Mouse (Mus musculus) ES-E14 (cell line): ENCODE data around the gene Bpi.

Experiments used
- CHD2 ChIP-seq: IDR thresholded peaks from 2 replicates; pipeline ENCODE4 v1.6.1; 2014; ENCODE audit warnings: mild to moderate bottlenecking, low read depth, low read length, inconsistent platforms
- HCFC1 ChIP-seq: IDR thresholded peaks from 2 replicates; pipeline ENCODE4 v1.6.1; 2012; ENCODE audit warnings: low read length, inconsistent platforms, borderline replicate concordance; ENCODE audit not compliant: insufficient read depth
- MAFK ChIP-seq: IDR thresholded peaks from 2 replicates; pipeline ENCODE4 v1.6.1; 2014; ENCODE audit warnings: mild to moderate bottlenecking, low read depth, low read length, inconsistent platforms; ENCODE audit not compliant: insufficient read depth
- ZC3H11A ChIP-seq: IDR thresholded peaks from 2 replicates; pipeline ENCODE4 v1.6.1; 2012; ENCODE audit warnings: low read depth, mild to moderate bottlenecking, inconsistent platforms, low read length, borderline replicate concordance
- ZNF384 ChIP-seq: IDR thresholded peaks from 2 replicates; pipeline ENCODE4 v1.6.1; 2012; ENCODE audit warnings: low read depth, low read length, inconsistent platforms

GRCm38 (mm10) chr2:158232414-158232813 is 25.5 kb upstream of the Bpi start:
- no peak for TF ChIP-seq CHD2
- no peak for TF ChIP-seq MAFK
- TF ChIP-seq ZC3H11A = no peak
- no peak for TF ChIP-seq ZNF384
- no peak for TF ChIP-seq HCFC1
